11 mouse cellular contexts compared by ENCODE assay signal in the genomic region with DNA sequence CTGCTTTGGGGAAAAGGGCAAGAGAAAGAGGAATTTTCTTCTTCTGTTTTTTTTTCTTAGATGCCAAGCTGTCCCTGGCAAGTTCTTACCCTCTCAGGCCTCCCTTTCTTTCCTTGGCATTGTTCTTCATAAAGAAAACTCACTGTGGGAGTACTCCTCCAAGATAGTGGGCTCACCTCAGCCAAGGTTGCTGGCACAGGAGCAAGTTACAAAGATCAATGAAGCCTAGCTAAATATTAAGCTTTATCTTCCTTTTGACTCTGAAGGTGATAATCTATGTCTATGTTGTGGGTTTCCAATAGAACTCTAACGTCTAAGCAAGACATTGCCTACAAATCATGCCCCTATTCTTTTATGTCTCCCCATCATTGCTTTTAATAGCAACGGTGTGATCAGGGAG. TPM values are rescaled to one million over a fixed set of nuclear protein-coding genes. Genes with fewer than 3 reads are reported as not detected.
"Had no signal": no experiment of that assay in that cellular context is flagged by ENCODE, and none has a peak within 500 bp of the region (broad histone marks: within the 10 kb centered on the region; RNA-seq: fewer than 3 reads in every experiment).

No protein-coding gene starts in this region.

- ATAC-seq: hindbrain, embryonic 16.5 days; inflammation-experienced regulatory T-cells, adult 6 months had no signal

- H3K4me2 ChIP-seq: limb, embryonic 15.5 days; midbrain, embryonic 12.5 days had no signal

- H3K9ac ChIP-seq: limb, embryonic 15.5 days; liver, embryonic 14.5 days; midbrain, embryonic 12.5 days had no signal

- H3K9me3 ChIP-seq: limb, embryonic 15.5 days; midbrain, embryonic 12.5 days had no signal

- H3K36me3 ChIP-seq: limb, embryonic 15.5 days; midbrain, embryonic 12.5 days had no signal

- DNase-seq: layer of hippocampus, adult 9-11 months; layer of hippocampus, postnatal 36 days; lung, adult 18-20 months; thymus, postnatal 4 days had no signal

- H3K27ac ChIP-seq: limb, embryonic 15.5 days; liver, embryonic 14.5 days; midbrain, embryonic 12.5 days; stomach, postnatal 0 days had no signal

- H3K27me3 ChIP-seq: limb, embryonic 15.5 days; midbrain, embryonic 12.5 days had no signal

- H3K4me3 ChIP-seq: limb, embryonic 15.5 days; midbrain, embryonic 12.5 days had no signal

- H3K4me1 ChIP-seq: limb, embryonic 15.5 days; midbrain, embryonic 12.5 days had no signal

RNA-seq across cellular contexts. Expression of a gene that starts 21.3 kb away (rescaled TPM):
- total RNA-seq: megakaryocyte-erythroid progenitor cell, adult 5-6 weeks had no signal
- polyA plus RNA-seq: inflammation-experienced regulatory T-cells, adult 6 months had no signal
